ENCODE assay signal across 11 mouse cellular contexts in the genomic region with DNA sequence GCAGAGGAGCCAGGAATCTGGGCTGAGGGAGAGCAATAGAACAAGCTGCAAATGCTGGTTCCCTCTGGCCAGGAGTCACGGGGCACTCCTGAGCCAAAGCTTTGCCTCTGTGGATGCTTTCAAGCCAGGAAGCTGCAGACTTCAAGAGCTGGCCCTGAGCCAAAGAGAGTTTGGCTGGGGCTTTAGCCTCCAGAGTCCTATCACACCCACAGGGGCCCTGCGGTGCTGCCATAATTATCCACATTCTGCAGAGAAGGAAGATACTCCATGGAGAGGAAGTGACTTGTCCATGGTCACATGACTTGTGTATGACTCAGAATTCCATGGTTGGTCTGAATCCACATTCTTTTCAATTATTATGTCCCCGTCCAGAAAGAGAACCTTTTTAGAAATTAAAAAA. TPM values are rescaled to one million over a fixed set of nuclear protein-coding genes. Genes with fewer than 3 reads are reported as not detected.
DNase-seq lines count a peak whose midpoint lies in the region; ATAC-seq and TF ChIP-seq lines count a peak whose summit lies in the region.
"Had no signal": no experiment of that assay in that cellular context is flagged by ENCODE, and none has a peak within 500 bp of the region (broad histone marks: within the 10 kb centered on the region; RNA-seq: fewer than 3 reads in every experiment).

No protein-coding gene starts in this region.

- no peak for DNase-seq in frontal cortex, postnatal 25 days (ENCODE audit: low spot score in 2 of 2)
- peak; percentile 15 for DNase-seq in right cerebral cortex, adult 18-20 months
- DNase-seq in right cerebral cortex, postnatal 25 days, result no peak
- DNase-seq in heart, postnatal 0 days (ENCODE audit: low spot score), result peak; percentile 41
- DNase-seq in spleen, adult 12 weeks (ENCODE audit: low spot score), result no peak
- no peak for DNase-seq in thymus, postnatal 4 days
- DNase-seq in thymus, adult 18-20 months, result no peak
- DNase-seq: forebrain, postnatal 0 days had no signal

- TF ChIP-seq EP300 in heart, postnatal 0 days (IDR thresholded peaks at IDR 0.05; ENCODE audit: low read depth), result no peak; the same call in 1 of the 2 replicates

- 0 out of 2 replicates have a peak, but pooled peaks have one; percentile 5 for ATAC-seq in frontal cortex, adult (ENCODE audit: low TSS enrichment)
- no peak for ATAC-seq in heart, postnatal 0 days (ENCODE audit: insufficient read depth, low read depth)
- ATAC-seq: forebrain, postnatal 0 days had no signal

- no peak overlapping the region for H3K4me2 ChIP-seq in heart, postnatal 0 days (ENCODE audit: low read depth, low read length)

- no peaks in the 10 kb centered on the region for H3K36me3 ChIP-seq in heart, postnatal 0 days (replicated peaks; ENCODE audit: control insufficient read depth, insufficient read depth, low read length)
- H3K36me3 ChIP-seq: G1E had no signal

- TF ChIP-seq CTCF in heart, postnatal 0 days (IDR thresholded peaks at IDR 0.05; ENCODE audit: low read depth), result no peak

- WGBS in heart, postnatal 0 days, result 28% methylated on average over 3 of the region's 3 CpGs

- peaks cover 4% of the 10 kb centered on the region; the same call in 1 of the 2 replicates for H3K4me1 ChIP-seq in heart, postnatal 0 days (ENCODE audit: control insufficient read depth, insufficient read depth)

- no peak overlapping the region for H3K27ac ChIP-seq in heart, postnatal 0 days (ENCODE audit: low read depth)

- H3K4me3 ChIP-seq in heart, postnatal 0 days (ENCODE audit: low read depth, low read length), result no peak overlapping the region

- H3K27me3 ChIP-seq in heart, postnatal 0 days (ENCODE audit: control insufficient read depth, insufficient read depth, low read length), result no peaks in the 10 kb centered on the region

- H3K9me3 ChIP-seq in heart, postnatal 0 days (replicated peaks; ENCODE audit: control insufficient read depth, low read length), result no peaks in the 10 kb centered on the region

- H3K9ac ChIP-seq in heart, postnatal 0 days (replicated peaks; ENCODE audit: low read depth, low read length), result no peak overlapping the region
- H3K9ac ChIP-seq: forebrain, postnatal 0 days had no signal

RNA-seq across cellular contexts. Expression of gene Hrh1, which starts 39.6 kb away (rescaled TPM):
- total RNA-seq in heart, postnatal 0 days (2014; rRNA removed; ENCODE audit: low replicate concordance), result not detected in 2 replicates
- 0.04 TPM in 1 of 2 replicates, not detected in the other for polyA plus RNA-seq in heart, postnatal 0 days (2015; fragmentation: Nextera tagmentation; extraction: Ambion mirVana)
- total RNA-seq: liver, adult 2 months had no signal
- polyA plus RNA-seq: G1E had no signal

Comparison
In these comparisons a context has a peak if more than half of its experiments do, and no peak if none do; other contexts are left out.
1. DNase-seq: peak in right cerebral cortex, adult 18-20 months (single experiment) and heart, postnatal 0 days (single experiment); none in frontal cortex, postnatal 25 days (0 of 2), right cerebral cortex, postnatal 25 days (single experiment), spleen, adult 12 weeks (single experiment), thymus, postnatal 4 days (single experiment) and thymus, adult 18-20 months (0 of 2).